Mouse (Mus musculus) common myeloid progenitor, adult 5-6 weeks (primary cell): ENCODE measurements at regions not wholly inside any gene's neighbourhood (a gene's known extent, or its start where the extent isn't known, plus 50 kb on each side); places are given as distances from the start of the nearest gene placed in this dataset.

Source experiments
- ATAC-seq: replicated peaks from 2 replicates; pipeline ENCODE4 v1.8.0; 2016; ENCODE audit warnings: low read depth, mild to moderate bottlenecking, moderate TSS enrichment, inconsistent platforms; ENCODE audit not compliant: poor library complexity, severe bottlenecking

DNA sequence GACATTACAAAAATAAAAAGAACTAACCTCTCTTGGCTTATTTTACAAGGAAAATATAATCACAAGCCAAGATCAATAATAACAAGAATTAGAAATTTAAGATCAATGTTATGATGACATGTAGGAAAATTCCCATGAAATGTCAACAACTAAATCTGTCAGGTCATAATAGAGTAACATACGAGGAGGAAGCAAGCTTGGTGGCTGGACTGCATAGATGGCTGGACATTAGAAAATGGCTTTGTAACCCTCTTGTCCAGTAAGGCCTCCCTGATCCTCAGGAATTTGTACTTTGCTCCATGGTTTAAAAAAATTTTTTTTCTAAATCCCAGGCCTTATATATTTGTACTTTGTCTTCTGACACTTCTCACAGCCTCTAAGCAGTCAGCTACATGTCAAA, 132.7 kb upstream of the Aoah start:
- ATAC-seq: no peak

DNA sequence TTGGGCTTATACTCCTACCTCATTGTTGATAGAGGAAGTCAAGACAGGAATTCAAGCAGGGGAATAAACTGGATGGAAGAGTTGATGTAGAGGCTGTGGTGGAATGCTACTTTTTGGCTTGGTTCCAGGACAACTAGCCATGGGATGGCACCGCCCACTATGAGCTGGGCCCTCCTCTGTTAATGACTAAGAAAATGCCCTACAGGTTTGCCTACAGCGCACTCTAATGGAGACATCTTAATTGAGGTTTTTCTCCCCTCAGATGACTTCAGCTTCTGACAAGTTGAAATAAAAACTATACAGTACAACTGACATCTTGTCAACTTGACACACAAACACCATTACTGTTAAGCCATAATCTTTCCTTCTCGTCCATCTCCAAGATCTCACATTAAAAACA, 115.2 kb upstream of the Aoah start:
- no peak for ATAC-seq

GRCm38 (mm10) chr13:20686914-20687313, 107.0 kb upstream of the Aoah start:
- no peak for ATAC-seq

GRCm38 (mm10) chr13:20687453-20687852, 106.5 kb upstream of the Aoah start:
- ATAC-seq: no peak

GRCm38 (mm10) chr13:20711486-20711885, 82.4 kb upstream of the Aoah start:
- no peak for ATAC-seq

DNA sequence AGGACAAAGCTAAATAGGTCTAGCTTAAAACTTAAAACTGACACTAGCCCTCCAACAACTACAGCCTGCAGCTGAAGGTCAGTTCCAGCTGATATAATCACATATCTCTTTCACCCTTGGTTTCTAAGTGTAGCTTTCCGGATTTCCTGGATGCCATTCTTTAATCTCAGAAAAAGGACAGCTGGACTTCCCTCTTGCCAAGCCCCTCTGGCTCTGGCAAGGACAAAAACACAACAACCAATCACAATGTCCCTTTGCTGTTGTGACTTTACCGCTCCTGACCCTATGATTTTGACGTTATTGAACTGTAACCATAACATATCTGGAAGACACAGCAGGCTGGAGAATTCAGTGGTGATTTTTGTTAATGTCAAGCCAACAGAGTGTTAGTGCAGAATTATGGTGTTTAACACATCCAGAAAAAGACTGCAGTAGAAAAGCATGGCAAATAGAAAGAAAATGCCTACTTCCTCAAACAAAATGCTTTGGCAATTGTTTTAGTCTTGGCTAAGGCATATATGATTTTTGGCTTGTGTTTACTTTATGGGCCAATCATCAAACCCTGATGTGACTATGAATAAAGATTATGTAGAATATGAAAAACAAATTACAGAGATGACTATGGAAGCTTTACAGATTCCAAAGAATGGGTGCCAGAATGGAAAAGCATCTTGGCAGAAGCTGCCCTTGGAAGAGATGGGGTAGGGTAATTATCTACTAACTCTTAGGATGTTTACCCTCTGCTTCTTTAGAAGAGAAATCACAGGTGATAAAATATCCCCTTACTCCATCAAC, 70.4 kb upstream of the Aoah start:
- ATAC-seq: no peak

- ATAC-seq: peak; percentile 29; the same call in 1 of the 2 replicates
These were observed 69.5 kb upstream of the Aoah start for GRCm38 (mm10) chr13:20724419-20724818.

- no peak for ATAC-seq
These were observed 68.4 kb upstream of the Aoah start for GRCm38 (mm10) chr13:20725556-20725955.

DNA sequence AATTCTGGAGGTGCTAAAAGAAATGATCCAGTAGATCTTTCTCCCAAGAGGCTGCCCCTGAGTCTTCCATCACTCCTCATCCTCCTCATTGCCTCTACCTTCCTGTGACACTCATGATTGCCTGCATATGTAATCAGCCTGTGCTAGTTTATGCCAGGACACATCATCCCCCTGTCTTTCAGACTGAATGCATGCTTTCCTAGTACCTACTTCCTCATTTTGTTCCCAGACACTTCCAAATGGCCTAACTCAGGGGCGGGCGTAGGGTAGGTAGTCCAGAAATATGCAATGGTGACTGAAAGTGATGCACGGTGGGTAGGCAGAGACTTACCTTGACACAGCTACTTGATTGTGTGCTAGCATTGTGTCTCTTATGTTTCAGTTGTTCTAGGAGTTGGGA, 65.8 kb upstream of the Aoah start:
- 0 out of 2 replicates have a peak, but pooled peaks have one; percentile 29 for ATAC-seq

- no peak for ATAC-seq
These were observed 60.9 kb upstream of the Aoah start for GRCm38 (mm10) chr13:20733046-20733445.

DNA sequence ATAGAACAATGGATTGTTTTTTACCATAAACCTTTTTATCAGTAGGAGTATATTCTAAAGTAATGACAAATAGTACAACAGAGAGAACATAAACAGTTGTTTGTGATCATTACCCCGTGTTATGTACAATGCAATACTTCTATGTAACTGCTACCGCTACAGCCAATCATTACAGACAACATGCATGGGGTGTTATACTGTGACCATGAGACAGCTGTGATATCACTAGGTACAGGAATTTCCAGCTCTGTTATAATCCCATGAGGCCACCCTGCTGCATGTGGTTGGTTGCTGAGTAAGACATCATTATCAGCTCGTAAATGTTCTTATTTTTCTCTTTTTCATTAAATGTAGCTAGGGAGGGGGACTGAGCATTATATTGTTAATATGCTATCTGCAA, 59.6 kb upstream of the Aoah start:
- ATAC-seq: no peak

DNA sequence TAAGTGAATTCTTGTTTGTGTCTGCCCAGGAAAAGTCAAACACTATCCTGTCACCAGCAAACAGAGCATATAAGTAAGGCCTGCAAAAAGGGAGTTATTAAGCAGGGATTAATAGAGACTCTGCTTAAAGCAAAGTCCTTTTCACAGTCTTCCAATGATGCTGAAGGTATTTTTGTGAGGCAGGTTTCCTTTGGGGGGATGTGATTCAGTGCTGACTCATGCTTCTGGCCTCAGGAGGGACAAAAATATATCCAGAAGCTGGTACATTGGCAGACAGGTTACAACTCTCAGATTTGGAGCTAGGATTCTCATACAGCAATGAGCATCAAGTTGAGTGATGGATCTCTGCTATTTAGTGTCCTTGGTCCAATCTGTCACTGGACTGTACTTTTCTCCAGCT, 57.3 kb upstream of the Aoah start:
- ATAC-seq: no peak
